Mouse (Mus musculus): ENCODE data around the gene Stau1. TPM values are rescaled to one million over a fixed set of nuclear protein-coding genes. Genes with fewer than 3 reads are reported as not detected.
A peak's percentile ranks its signal among the peaks of the same experiment; 100 is the strongest.

Gene Stau1
- polyA plus RNA-seq (2012; rRNA removed) = 20.9 and 21.7 TPM in 2 replicates

DNA sequence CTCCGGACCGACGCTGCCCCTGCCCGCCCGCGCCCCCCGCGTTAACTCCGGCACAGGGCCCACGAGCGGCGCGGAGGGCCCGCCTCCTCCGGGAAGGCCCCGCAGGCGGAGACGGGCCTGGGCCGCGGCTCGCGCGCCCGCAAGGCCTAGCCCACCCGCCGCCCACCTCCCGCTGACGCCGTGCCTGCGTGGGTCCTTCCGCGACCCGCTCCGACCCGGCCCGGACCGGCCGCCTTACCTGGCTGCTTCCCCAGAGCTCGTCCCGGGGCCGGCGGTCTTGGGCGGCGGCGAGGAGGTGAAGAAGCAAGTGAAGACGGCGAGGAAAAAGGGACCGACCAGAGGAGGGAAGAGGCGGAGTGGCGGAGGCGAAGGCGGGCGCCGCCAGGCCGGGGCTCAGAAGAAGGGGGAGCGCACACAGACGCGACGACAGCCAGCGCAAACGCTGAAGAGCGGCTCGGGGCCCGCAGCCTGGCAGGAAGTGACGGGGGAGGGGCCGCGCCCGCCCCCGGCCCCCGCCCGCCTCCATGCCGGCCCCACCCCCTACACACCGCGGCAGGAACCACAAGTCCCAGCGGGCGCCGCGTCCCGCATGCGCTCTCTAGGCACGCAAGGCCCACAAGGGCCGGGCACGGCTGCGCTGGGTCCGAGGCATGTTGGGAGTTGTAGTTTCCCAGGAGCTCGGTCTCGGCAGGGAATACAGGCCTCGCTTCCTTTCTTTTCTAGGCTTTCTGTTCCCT lies at the start of gene Stau1:
Stau1 (minus strand) TSS at position 504 of the 737 bp plus-strand sequence.
- H3K27ac ChIP-seq (ENCODE audit: control insufficient read depth, insufficient read depth, low read depth, low read length) = peak within 1 kb of the TSS; percentile 98
- no peaks in the 10 kb centered on the region for H3K27me3 ChIP-seq (ENCODE audit: control insufficient read depth, insufficient read depth, low read length)
- peak; percentile 92 for TF ChIP-seq POLR2A (IDR thresholded peaks at IDR 0.05; ENCODE audit: control insufficient read depth, low read depth, low read length)
- no peak for TF ChIP-seq CTCF (IDR thresholded peaks at IDR 0.05; ENCODE audit: control insufficient read depth, insufficient read depth, insufficient replicate concordance, low read depth, low read length)

GRCm38 (mm10) chr2:167043400-167044121 lies 47.5 kb upstream of the Stau1 start:
- TF ChIP-seq POLR2A (IDR thresholded peaks at IDR 0.05; ENCODE audit: control insufficient read depth, low read depth, low read length) (no peak), CTCF (IDR thresholded peaks at IDR 0.05; ENCODE audit: control insufficient read depth, insufficient read depth, insufficient replicate concordance, low read depth, low read length) (no peak)
- no peaks in the 10 kb centered on the region for H3K4me1 ChIP-seq (ENCODE audit: control insufficient read depth, insufficient read depth, low read length)
- peaks cover 17% of the 10 kb centered on the region for H3K36me3 ChIP-seq (ENCODE audit: control insufficient read depth, insufficient read depth, low read length)
- H3K27ac ChIP-seq (ENCODE audit: control insufficient read depth, insufficient read depth, low read depth, low read length) = no peak overlapping the region
- H3K4me3 ChIP-seq (ENCODE audit: control insufficient read depth, low read depth, low read length) = no peak overlapping the region
- no peaks in the 10 kb centered on the region for H3K27me3 ChIP-seq (ENCODE audit: control insufficient read depth, insufficient read depth, low read length)

More for the DNA sequence above, at the start of gene Stau1:
- Histone ChIP-seq H3K4me1 (ENCODE audit: control insufficient read depth, insufficient read depth, low read length) (peaks cover 9% of the 10 kb centered on the region), H3K36me3 (ENCODE audit: control insufficient read depth, insufficient read depth, low read length) (no peaks in the 10 kb centered on the region), H3K4me3 (ENCODE audit: control insufficient read depth, low read depth, low read length) (peak within 1 kb of the TSS; percentile 100)

GRCm38 (mm10) chr2:167039386-167039785 lies 43.3 kb upstream of the Stau1 start:
- Histone ChIP-seq H3K36me3 (ENCODE audit: control insufficient read depth, insufficient read depth, low read length) (peaks cover 15% of the 10 kb centered on the region), H3K4me3 (ENCODE audit: control insufficient read depth, low read depth, low read length) (no peak overlapping the region), H3K27me3 (ENCODE audit: control insufficient read depth, insufficient read depth, low read length) (no peaks in the 10 kb centered on the region), H3K4me1 (ENCODE audit: control insufficient read depth, insufficient read depth, low read length) (no peaks in the 10 kb centered on the region), H3K27ac (ENCODE audit: control insufficient read depth, insufficient read depth, low read depth, low read length) (no peak overlapping the region)
- no peak for TF ChIP-seq POLR2A (IDR thresholded peaks at IDR 0.05; ENCODE audit: control insufficient read depth, low read depth, low read length)
- no peak for TF ChIP-seq CTCF (IDR thresholded peaks at IDR 0.05; ENCODE audit: control insufficient read depth, insufficient read depth, insufficient replicate concordance, low read depth, low read length)

GRCm38 (mm10) chr2:167038716-167039115 lies 42.6 kb upstream of the Stau1 start:
- no peak for TF ChIP-seq CTCF (IDR thresholded peaks at IDR 0.05; ENCODE audit: control insufficient read depth, insufficient read depth, insufficient replicate concordance, low read depth, low read length)
- no peak for TF ChIP-seq POLR2A (IDR thresholded peaks at IDR 0.05; ENCODE audit: control insufficient read depth, low read depth, low read length)
- no peaks in the 10 kb centered on the region for H3K27me3 ChIP-seq (ENCODE audit: control insufficient read depth, insufficient read depth, low read length)
- no peaks in the 10 kb centered on the region for H3K4me1 ChIP-seq (ENCODE audit: control insufficient read depth, insufficient read depth, low read length)
- H3K27ac ChIP-seq (ENCODE audit: control insufficient read depth, insufficient read depth, low read depth, low read length) = no peak overlapping the region
- no peak overlapping the region for H3K4me3 ChIP-seq (ENCODE audit: control insufficient read depth, low read depth, low read length)
- peaks cover 13% of the 10 kb centered on the region for H3K36me3 ChIP-seq (ENCODE audit: control insufficient read depth, insufficient read depth, low read length)

DNA sequence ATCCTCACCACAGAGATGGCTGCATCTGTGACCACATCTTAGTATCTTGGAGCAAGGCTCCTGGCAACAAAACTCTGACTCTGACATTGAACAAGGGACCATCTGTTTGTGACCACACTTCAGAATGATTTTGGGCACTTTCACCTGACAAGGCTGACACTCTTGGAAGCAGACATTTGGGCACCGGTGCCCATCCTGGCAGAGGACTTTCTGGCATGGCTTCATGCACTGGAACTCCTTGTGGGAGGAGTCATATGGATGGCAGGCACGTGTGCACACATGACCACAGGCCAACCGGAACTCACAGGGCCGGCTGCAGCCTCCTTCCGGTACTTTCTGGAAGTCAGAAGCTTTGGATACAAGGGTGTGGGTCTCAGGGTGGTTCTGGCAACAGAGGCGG lies 42.2 kb upstream of the Stau1 start:
- H3K4me1 ChIP-seq (ENCODE audit: control insufficient read depth, insufficient read depth, low read length) = no peaks in the 10 kb centered on the region
- no peaks in the 10 kb centered on the region for H3K27me3 ChIP-seq (ENCODE audit: control insufficient read depth, insufficient read depth, low read length)
- H3K4me3 ChIP-seq (ENCODE audit: control insufficient read depth, low read depth, low read length) = no peak overlapping the region
- H3K27ac ChIP-seq (ENCODE audit: control insufficient read depth, insufficient read depth, low read depth, low read length) = no peak overlapping the region
- peaks cover 13% of the 10 kb centered on the region for H3K36me3 ChIP-seq (ENCODE audit: control insufficient read depth, insufficient read depth, low read length)
- no peak for TF ChIP-seq POLR2A (IDR thresholded peaks at IDR 0.05; ENCODE audit: control insufficient read depth, low read depth, low read length)
- no peak for TF ChIP-seq CTCF (IDR thresholded peaks at IDR 0.05; ENCODE audit: control insufficient read depth, insufficient read depth, insufficient replicate concordance, low read depth, low read length)

GRCm38 (mm10) chr2:167037710-167038109 lies 41.6 kb upstream of the Stau1 start:
- no peak for TF ChIP-seq CTCF (IDR thresholded peaks at IDR 0.05; ENCODE audit: control insufficient read depth, insufficient read depth, insufficient replicate concordance, low read depth, low read length)
- no peak for TF ChIP-seq POLR2A (IDR thresholded peaks at IDR 0.05; ENCODE audit: control insufficient read depth, low read depth, low read length)
- H3K4me1 ChIP-seq (ENCODE audit: control insufficient read depth, insufficient read depth, low read length) = no peaks in the 10 kb centered on the region
- no peaks in the 10 kb centered on the region for H3K27me3 ChIP-seq (ENCODE audit: control insufficient read depth, insufficient read depth, low read length)
- H3K27ac ChIP-seq (ENCODE audit: control insufficient read depth, insufficient read depth, low read depth, low read length) = no peak overlapping the region
- no peak overlapping the region for H3K4me3 ChIP-seq (ENCODE audit: control insufficient read depth, low read depth, low read length)
- peaks cover 15% of the 10 kb centered on the region for H3K36me3 ChIP-seq (ENCODE audit: control insufficient read depth, insufficient read depth, low read length)

DNA sequence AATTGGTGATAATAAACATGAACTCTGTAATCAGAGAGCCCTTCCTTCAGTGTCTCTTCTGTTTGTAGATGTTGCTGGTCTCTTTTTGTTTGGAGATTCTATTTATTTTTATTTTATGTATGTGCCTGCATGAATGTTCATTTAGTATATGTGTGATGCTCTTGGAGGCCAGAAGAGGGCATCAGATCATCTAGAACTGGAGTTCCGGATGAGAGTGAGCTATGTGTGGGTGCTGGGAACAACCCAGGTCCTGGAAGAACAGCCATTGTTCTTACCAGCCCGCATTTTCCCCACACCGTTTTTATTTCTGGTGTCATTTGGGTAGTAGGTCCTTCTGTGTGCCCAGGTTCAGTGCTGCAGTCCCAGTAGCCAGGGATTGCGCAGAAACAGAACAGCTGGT lies 34.4 kb upstream of the Stau1 start:
- H3K4me1 ChIP-seq (ENCODE audit: control insufficient read depth, insufficient read depth, low read length) = no peaks in the 10 kb centered on the region
- TF ChIP-seq POLR2A (IDR thresholded peaks at IDR 0.05; ENCODE audit: control insufficient read depth, low read depth, low read length) (no peak), CTCF (IDR thresholded peaks at IDR 0.05; ENCODE audit: control insufficient read depth, insufficient read depth, insufficient replicate concordance, low read depth, low read length) (no peak)

More for the DNA sequence above, 34.4 kb upstream of the Stau1 start:
- H3K27ac ChIP-seq (ENCODE audit: control insufficient read depth, insufficient read depth, low read depth, low read length) = no peak overlapping the region
- H3K36me3 ChIP-seq (ENCODE audit: control insufficient read depth, insufficient read depth, low read length) = peaks cover 2% of the 10 kb centered on the region
- no peaks in the 10 kb centered on the region for H3K27me3 ChIP-seq (ENCODE audit: control insufficient read depth, insufficient read depth, low read length)
- no peak overlapping the region for H3K4me3 ChIP-seq (ENCODE audit: control insufficient read depth, low read depth, low read length)

Measured in testis, adult 2 months (tissue).